Mouse (Mus musculus): Measurements from ENCODE around the gene Sec14l1.

The Sec14l1 gene

DNA sequence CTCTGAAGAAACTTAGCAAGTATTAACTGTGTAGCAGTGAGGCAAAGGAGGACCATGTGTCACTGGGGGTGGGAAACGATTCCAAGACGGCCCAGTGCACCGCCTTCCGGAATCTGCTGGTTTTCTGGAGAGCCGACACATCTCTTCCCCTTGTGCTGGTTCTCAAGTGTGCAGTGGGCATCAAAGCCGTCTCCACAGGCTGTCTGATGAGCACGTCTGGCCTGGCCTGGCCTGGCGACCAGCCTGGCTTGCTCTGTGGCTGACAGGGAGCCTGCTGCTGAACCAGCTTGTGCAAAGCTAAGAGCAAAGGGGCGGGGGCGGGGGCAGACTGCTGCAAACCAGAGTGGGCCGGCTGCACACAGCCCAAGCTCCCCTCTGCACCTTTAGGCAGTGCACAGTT, 14.5 kb downstream of the Sec14l1 start:
- no peak for DNase-seq (ENCODE audit: low spot score)

DNA sequence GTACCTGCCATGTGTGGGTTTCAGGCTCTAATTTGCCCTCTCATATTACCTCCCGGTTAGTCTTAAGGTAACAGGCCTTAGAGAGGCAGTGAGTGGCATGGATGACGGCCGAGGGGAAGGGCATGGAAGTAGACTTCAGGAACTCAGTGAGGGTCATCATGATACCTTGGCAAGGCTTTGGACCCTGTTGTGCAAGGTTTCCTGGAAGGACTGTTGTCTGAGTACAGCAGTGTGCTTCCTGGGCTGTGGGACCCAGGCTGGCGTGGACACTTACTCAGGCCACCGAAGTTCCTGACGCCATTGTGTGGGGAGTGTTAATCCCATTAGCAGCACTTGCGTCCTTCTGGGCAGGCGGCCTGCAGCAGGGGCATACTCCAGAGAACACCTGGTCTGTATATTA, 15.1 kb downstream of the Sec14l1 start:
- no peak for DNase-seq (ENCODE audit: low spot score)

- no peak for DNase-seq (ENCODE audit: low spot score)
These were observed 15.9 kb downstream of the Sec14l1 start for GRCm38 (mm10) chr11:117130888-117131287.

DNA sequence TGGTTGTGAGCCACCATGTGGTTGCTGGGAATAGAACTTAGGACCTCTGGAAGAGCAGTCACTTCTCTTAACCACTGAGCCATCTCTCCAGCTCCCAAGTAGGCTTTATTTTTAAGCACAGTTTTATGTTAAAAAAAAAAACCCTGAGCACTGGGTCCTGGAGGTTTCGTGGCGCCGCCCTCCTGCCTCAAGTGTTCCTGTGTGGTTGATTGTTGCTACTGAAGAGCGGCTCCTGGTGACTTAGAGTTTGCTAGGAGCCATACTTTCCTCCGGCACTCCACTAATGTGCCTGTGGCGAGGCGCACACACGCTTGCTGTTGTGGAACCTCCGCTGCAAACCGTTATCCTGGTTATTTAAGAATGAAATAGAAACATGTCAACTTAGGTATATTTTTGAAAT, 16.5 kb downstream of the Sec14l1 start:
- DNase-seq (ENCODE audit: low spot score): no peak

- no peak for DNase-seq (ENCODE audit: low spot score)
These were observed 19.9 kb downstream of the Sec14l1 start for GRCm38 (mm10) chr11:117134776-117135387.

DNA sequence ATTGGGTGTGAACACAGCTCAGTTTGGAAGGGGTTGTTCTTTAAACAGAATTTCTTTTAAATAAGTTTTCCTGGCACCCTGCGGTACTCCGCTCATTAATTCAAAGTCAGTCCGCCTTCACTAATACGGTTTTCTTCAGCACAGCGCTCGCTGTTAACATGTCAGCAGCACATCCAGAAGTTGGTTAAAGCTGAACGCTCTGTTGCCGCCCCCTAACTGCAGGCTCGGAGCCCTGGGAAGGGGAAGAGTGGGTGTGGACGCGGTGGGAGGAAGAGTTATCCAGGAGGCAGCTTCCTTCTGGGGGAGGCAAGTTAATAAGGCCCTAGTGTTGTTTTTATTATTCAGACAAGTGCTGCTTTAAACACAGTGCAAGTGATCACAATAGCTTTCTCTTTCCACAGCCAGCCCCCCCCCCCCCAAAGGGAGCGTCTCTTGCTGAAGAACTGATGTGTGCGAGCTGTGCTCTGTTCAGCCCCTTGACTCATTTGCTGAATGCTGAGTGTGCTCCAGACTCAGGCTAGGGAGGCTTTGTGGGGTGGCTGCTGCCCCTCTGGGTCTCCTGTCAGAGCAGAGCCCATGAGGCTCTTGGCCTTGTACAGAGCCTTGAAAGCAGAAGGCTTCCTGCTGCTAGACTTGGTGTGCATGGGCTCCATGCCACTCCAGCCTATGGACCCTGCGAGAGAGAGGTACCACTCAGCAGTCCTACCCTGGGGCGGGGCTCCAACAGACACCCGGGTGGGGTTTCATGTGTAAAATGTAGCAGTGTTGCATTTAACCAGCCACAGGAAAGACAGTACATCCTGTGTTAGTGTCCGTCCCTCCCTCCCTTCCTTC, 20.7 kb downstream of the Sec14l1 start:
- DNase-seq (ENCODE audit: low spot score): no peak

DNA sequence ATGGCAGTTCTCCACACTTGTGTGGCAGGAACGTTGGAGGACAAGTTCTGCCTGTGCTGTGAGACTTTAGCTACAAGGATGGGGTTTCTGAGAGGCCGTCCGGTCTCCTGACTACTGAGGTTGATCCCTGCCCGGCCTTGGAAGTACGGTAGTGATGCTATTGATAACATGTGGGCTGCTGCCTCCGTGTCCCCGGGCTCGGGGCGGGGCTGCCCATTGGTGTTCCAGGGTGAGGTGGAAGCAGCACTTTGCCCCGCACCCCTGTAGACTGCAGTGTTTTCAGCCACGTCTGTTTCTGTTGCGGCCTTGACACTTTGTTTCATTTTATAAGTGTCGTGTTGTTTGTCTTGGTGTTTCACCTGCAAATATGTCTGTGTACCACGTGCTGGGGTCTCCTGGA, 21.9 kb downstream of the Sec14l1 start:
- DNase-seq (ENCODE audit: low spot score): no peak

GRCm38 (mm10) chr11:117138213-117138761, 23.3 kb downstream of the Sec14l1 start:
- no peak for DNase-seq (ENCODE audit: low spot score)

DNA sequence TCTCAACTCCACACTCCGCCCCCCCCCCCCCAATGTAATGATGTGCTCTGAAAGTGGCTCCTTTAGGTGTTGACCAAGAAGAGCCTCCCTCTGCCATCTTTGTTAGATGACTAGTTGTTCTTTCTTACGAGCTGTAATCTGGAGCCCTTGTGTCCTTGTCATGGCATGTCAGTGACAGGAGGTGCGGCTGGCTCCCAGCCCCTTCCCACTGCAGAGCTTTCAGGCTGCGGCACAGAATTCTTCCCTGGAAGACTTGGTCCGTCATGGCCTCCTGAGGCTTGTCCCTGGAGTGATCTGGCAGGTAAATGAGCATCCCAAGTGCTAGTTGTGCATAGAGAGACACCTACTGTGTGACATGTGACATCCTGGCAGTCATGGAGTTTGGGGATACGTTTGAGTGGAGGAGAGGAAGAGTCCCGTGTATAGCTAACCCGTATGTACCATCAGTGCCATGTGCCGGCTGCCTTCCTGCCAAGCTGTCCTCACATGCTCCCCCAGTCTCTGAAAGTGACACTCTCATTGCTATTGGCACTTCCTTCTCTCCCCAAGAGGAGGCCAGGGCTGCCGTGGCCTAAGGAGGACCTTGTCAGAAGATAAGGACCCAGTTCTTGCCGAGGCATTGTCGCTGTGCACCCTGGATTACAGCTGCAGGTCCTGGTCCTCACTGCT, 24.0 kb downstream of the Sec14l1 start:
- no peak for DNase-seq (ENCODE audit: low spot score)

GRCm38 (mm10) chr11:117141376-117142001, 26.5 kb downstream of the Sec14l1 start:
- no peak for DNase-seq (ENCODE audit: low spot score)

DNA sequence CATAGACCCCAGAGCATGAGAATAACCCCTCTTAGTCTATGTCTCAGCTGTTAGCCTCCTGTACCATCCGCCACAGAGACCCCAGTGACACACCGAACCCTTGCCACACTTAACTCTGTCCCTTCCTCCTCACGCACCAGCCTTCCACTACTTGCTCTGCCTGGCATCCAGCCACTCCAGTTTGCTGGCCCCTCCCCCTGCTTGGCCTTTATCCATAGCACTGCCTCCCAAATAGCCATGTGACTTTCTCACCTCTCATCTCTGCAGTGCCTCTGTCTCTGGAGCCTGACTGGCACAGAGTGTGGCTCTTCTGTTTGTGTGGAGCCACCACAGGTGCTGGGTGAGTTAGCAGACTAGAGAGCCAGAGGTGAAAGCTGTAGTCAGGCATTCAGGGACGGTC, 27.5 kb downstream of the Sec14l1 start:
- no peak for DNase-seq (ENCODE audit: low spot score)

- DNase-seq (ENCODE audit: low spot score): no peak
These were observed 30.6 kb downstream of the Sec14l1 start for GRCm38 (mm10) chr11:117145451-117146117.

DNA sequence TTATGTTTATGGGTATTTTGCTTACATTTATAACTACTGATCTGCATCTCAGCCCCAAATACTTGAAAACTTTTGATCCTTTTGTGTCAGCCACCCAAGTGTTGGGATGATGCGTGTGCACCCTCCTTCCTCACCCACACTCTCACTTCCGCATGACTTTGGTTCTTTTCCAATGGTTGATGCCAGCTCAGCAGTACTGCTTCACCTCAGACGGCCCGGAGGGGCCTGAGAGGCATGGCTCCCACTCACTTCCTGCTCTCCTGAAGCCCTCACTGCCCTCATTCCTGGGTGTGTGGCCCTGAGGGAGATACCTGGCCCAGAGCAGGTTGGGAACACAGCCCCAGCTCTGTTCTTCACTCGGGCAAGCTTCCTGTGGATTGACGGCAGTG, 31.1 kb downstream of the Sec14l1 start:
- DNase-seq (ENCODE audit: low spot score): no peak

- no peak for DNase-seq (ENCODE audit: low spot score)
These were observed 32.0 kb downstream of the Sec14l1 start for GRCm38 (mm10) chr11:117146776-117147536.

DNA sequence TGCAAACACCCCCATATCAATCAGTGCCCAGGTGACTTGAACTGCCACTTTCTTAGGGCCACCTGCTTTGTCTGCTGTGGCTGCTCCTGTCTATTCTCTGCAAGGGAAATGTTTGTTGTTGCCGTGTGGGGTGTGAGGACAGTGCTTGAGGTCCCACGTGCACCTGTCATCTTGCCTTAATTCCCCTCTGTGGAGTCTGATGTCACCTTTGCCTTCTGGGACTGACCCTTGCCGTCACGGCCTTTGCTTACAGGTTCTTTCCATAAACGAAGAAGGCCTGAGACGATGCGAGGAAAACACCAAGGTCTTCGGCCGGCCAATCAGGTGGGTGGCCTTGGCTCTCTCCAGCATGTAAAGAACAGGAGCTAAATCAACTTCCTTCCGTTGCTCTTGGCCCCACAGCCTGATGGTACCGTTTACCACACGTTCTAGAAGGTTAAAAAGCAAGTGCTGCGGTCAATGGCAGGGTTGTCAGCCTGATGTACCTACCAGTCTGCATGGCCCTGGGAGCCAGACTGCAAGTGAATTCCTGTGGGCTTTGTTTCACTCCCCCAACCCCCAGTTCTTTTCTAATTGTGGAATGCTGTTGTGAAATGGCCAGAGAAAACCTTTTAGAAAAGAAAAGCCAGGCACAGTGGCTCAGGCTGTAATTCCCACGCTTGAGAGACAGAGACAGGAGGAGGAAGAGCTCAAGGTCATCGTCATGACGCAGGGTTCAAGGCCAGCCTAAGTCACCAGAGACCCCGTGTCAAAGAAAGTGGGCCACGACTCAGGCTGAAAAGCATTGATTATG, 34.1 kb downstream of the Sec14l1 start:
- DNase-seq (ENCODE audit: low spot score): no peak

GRCm38 (mm10) chr11:117150467-117150966, 35.5 kb downstream of the Sec14l1 start:
- DNase-seq (ENCODE audit: low spot score): no peak

GRCm38 (mm10) chr11:117151461-117151860, 36.5 kb downstream of the Sec14l1 start:
- DNase-seq (ENCODE audit: low spot score): no peak

DNA sequence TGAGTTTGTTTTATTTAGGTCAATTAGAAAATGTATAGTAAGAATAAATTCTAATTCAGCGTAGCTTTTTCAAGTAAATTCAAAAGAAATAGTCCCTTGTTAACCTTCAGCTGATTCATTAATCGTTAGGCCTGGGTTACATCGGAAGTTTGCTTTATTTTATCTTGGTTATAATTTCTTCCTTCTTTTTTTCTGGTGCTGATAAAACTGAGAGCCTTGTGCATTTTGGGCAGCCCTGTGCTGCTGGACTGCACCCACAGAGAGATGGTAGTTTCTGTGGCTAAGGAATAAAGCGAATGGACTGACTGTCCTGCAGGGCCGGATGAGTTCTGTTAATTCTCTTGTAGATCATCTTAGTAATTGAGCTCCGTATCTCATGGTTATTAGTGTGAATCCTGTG, 37.6 kb downstream of the Sec14l1 start:
- no peak for DNase-seq (ENCODE audit: low spot score)

DNA sequence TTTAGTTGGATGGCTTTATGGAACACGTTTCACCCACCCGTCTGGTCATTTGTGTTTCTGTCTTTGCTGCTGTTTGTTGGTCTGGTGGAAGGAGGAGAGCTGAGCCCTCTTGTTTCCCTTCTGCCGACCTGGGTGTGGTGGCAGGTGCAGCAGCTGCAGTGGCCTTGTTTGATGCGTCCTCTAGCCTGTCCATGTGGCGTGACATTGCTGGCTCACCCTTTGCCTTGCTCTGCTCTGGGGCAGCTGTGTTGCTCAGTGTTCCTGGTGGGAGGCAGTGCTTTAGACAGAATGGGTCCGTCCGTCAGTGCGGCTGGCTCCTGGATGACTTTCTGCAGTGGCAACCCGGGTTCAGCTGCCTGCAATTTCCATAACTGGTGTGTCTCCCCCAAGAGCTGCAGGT, 38.6 kb downstream of the Sec14l1 start:
- DNase-seq (ENCODE audit: low spot score): no peak
